Mouse (Mus musculus) spleen, adult 2 months (tissue): ENCODE data around the gene Haus2. TPM values are rescaled to one million over a fixed set of nuclear protein-coding genes. Genes with fewer than 3 reads are reported as not detected.

Source experiments
- DNase-seq, 2 experiments: peaks; one replicate each; pipeline versions ENCODE4 v3.0.0 to v3.0.0-alpha.2; 2012 to 2021; ENCODE audit warnings: low spot score in 2 of 2, low read depth in 1 of 2
- H3K27ac ChIP-seq: fragments of 200-500 bp; 2 replicates; pipeline ENCODE4 v1.5.1; 2012; ENCODE audit warnings: low read length, inconsistent platforms; ENCODE audit not compliant: insufficient read depth
- H3K27me3 ChIP-seq: fragments of 200-500 bp; 2 replicates; pipeline ENCODE4 v1.6.1; 2012; ENCODE audit warnings: mild to moderate bottlenecking, moderate library complexity, low read length, inconsistent platforms; ENCODE audit not compliant: control insufficient read depth, insufficient read depth
- H3K36me3 ChIP-seq: fragments of 200-500 bp; 2 replicates; pipeline ENCODE4 v1.6.1; 2012; ENCODE audit warnings: mild to moderate bottlenecking, low read length, inconsistent platforms; ENCODE audit not compliant: control insufficient read depth, insufficient read depth
- H3K4me1 ChIP-seq: fragments of 200-500 bp; 2 replicates; pipeline ENCODE4 v1.6.1; 2011; ENCODE audit warnings: inconsistent platforms; ENCODE audit not compliant: control insufficient read depth, insufficient read depth, insufficient read length
- H3K4me3 ChIP-seq: fragments of 200-500 bp; 2 replicates; pipeline ENCODE4 v1.5.1; 2011; ENCODE audit warnings: mild to moderate bottlenecking, inconsistent platforms; ENCODE audit not compliant: insufficient read depth, insufficient read length; ENCODE audit errors: extremely low read depth
- CTCF ChIP-seq: fragments of 200-500 bp; IDR thresholded peaks from 2 replicates; pipeline ENCODE4 v1.5.1; 2011; ENCODE audit warnings: mild to moderate bottlenecking, inconsistent platforms; ENCODE audit not compliant: insufficient read depth, insufficient read length, insufficient replicate concordance; ENCODE audit errors: extremely low read depth
- POLR2A ChIP-seq: fragments of 200-500 bp; IDR thresholded peaks from 2 replicates; pipeline ENCODE4 v1.6.1; 2011; ENCODE audit warnings: low read depth, low read length, inconsistent platforms
- WGBS: fragments of 180-500 bp; shearing (Covaris S2); methylation state at CpG from one replicate; pipeline ENCODE4 v1.1.7; 2018; 5-methylcytosine and 5-hydroxymethylcytosine counted together
- polyA plus RNA-seq: library from polyadenylated mRNA; depleted of rRNA; stranded (reverse); fragments of >200 nt; gene quantifications from 2 replicates; pipeline ENCODE4 v1.2.3, GENCODE M21; 2012

The Haus2 gene
- polyA plus RNA-seq, 1 experiment, result 0.99 TPM

- no peak for DNase-seq
- no peaks in the 10 kb centered on the region for H3K27me3 ChIP-seq
- H3K36me3 ChIP-seq, result peaks cover 11% of the 10 kb centered on the region
- no peak overlapping the region for H3K4me3 ChIP-seq
- H3K4me1 ChIP-seq, result no peaks in the 10 kb centered on the region
- H3K27ac ChIP-seq, result no peak overlapping the region
- TF ChIP-seq CTCF, result no peak
- no peak for TF ChIP-seq POLR2A
- WGBS, result 88% methylated on average over 5 of the region's 5 CpGs
Observed at GRCm38 (mm10) chr2:120616279-120617163, 7.3 kb downstream of the Haus2 start.

- no peak overlapping the region for H3K4me3 ChIP-seq
- peaks cover 10% of the 10 kb centered on the region for H3K36me3 ChIP-seq
- no peak overlapping the region for H3K27ac ChIP-seq
- H3K4me1 ChIP-seq, result no peaks in the 10 kb centered on the region
- no peaks in the 10 kb centered on the region for H3K27me3 ChIP-seq
- no peak for DNase-seq
- TF ChIP-seq POLR2A, result no peak
- TF ChIP-seq CTCF, result no peak
- 100% methylated on average over 1 of the region's 1 CpGs for WGBS
Observed at GRCm38 (mm10) chr2:120619538-120619937, 10.4 kb downstream of the Haus2 start.

GRCm38 (mm10) chr2:120622920-120623319 lies 13.7 kb downstream of the Haus2 start:
- no peak for TF ChIP-seq POLR2A
- TF ChIP-seq CTCF, result no peak
- Histone ChIP-seq H3K27ac (no peak overlapping the region), H3K4me3 (no peak overlapping the region), H3K36me3 (peaks cover 6% of the 10 kb centered on the region), H3K4me1 (no peaks in the 10 kb centered on the region), H3K27me3 (no peaks in the 10 kb centered on the region)
- no peak for DNase-seq

- Histone ChIP-seq H3K27me3 (no peaks in the 10 kb centered on the region), H3K4me3 (peak overlapping the region; percentile 0; the same call in 1 of the 2 replicates), H3K27ac (no peak overlapping the region), H3K36me3 (no peaks in the 10 kb centered on the region), H3K4me1 (no peaks in the 10 kb centered on the region; the same call in 1 of the 2 replicates)
- 19% methylated on average over 10 of the region's 10 CpGs for WGBS
- TF ChIP-seq CTCF (no peak), POLR2A (no peak)
- no peak for DNase-seq
Observed at GRCm38 (mm10) chr2:120628076-120628865, 19.1 kb downstream of the Haus2 start.

- H3K4me1 ChIP-seq, result no peaks in the 10 kb centered on the region; the same call in 1 of the 2 replicates
- no peak for TF ChIP-seq CTCF
- TF ChIP-seq POLR2A, result no peak
- H3K4me3 ChIP-seq, result peak within 1 kb of the TSS; percentile 60
- no peak within 1 kb of the TSS for H3K27ac ChIP-seq
- 5% methylated on average over 36 of the region's 36 CpGs for WGBS
- DNase-seq, result peak; percentile 97 to 98
- H3K27me3 ChIP-seq, result no peaks in the 10 kb centered on the region
- no peaks in the 10 kb centered on the region for H3K36me3 ChIP-seq
Observed at GRCm38 (mm10) chr2:120628886-120629735, 19.9 kb downstream of the Haus2 start, which contains the start of gene Stard9. Gene Stard9 (plus strand): TSS chr2:120629121.

- no peak for DNase-seq
- TF ChIP-seq POLR2A (no peak), CTCF (no peak)
- Histone ChIP-seq H3K4me3 (no peak overlapping the region), H3K36me3 (no peaks in the 10 kb centered on the region), H3K27ac (no peak overlapping the region), H3K4me1 (no peaks in the 10 kb centered on the region; the same call in 1 of the 2 replicates), H3K27me3 (no peaks in the 10 kb centered on the region)
- 90% methylated on average over 2 of the region's 2 CpGs for WGBS
Observed at GRCm38 (mm10) chr2:120630246-120630645, 21.1 kb downstream of the Haus2 start.
